Mouse (Mus musculus) lung, postnatal 0 days (tissue): Measurements from ENCODE around the gene P4hb.

ENCODE experiments used
- CTCF ChIP-seq: IDR thresholded peaks from 2 replicates; pipeline ENCODE4 v1.5.1; 2016; ENCODE audit warnings: antibody characterized with exemption, mild to moderate bottlenecking
- EP300 ChIP-seq: IDR thresholded peaks from 2 replicates; pipeline ENCODE4 v1.6.1; 2016; ENCODE audit warnings: antibody characterized with exemption, mild to moderate bottlenecking, control low read depth

- TF ChIP-seq CTCF (no peak), EP300 (no peak)
Observed at GRCm38 (mm10) chr11:120613481-120613972, 40.5 kb upstream of the P4hb start.
